Mouse (Mus musculus) embryonic facial prominence, embryonic 10.5 days (tissue): Measurements from ENCODE around the gene Fgd3. TPM values are rescaled to one million over a fixed set of nuclear protein-coding genes. Genes with fewer than 3 reads are reported as not detected.

ENCODE experiments used
- DNase-seq: peaks from one replicate; pipeline ENCODE4 v3.0.0-alpha.2; 2017; ENCODE audit warnings: low spot score
- H3K27ac ChIP-seq: fragments of 300-500 bp; sonication (generic); replicated peaks from 2 replicates; pipeline ENCODE4 v1.5.1; 2016; ENCODE audit warnings: mild to moderate bottlenecking
- H3K27me3 ChIP-seq: fragments of 300-500 bp; sonication (generic); replicated peaks from 2 replicates; pipeline ENCODE4 v1.6.1; 2016; ENCODE audit warnings: low read depth, mild to moderate bottlenecking; ENCODE audit not compliant: poor library complexity, severe bottlenecking
- H3K36me3 ChIP-seq: fragments of 300-500 bp; sonication (generic); replicated peaks from 2 replicates; pipeline ENCODE4 v1.6.1; 2016; ENCODE audit warnings: mild to moderate bottlenecking, moderate library complexity
- H3K4me1 ChIP-seq: fragments of 300-500 bp; sonication (generic); 2 replicates; pipeline ENCODE4 v1.6.1; 2016
- H3K4me3 ChIP-seq: fragments of 300-500 bp; sonication (generic); 2 replicates; pipeline ENCODE4 v1.5.1; 2016; ENCODE audit warnings: mild to moderate bottlenecking, moderate library complexity
- H3K9me3 ChIP-seq: fragments of 300-500 bp; sonication (generic); 2 replicates; pipeline ENCODE4 v1.6.1; 2016; ENCODE audit warnings: mild to moderate bottlenecking
- WGBS: fragments of 180-500 bp; shearing (Covaris S2); methylation state at CpG from one replicate; pipeline ENCODE4 v1.1.7; 2016; 5-methylcytosine and 5-hydroxymethylcytosine counted together
- polyA plus RNA-seq: library from polyadenylated mRNA; unstranded; fragments of >200 nt; fragmentation: Nextera tagmentation; extraction: Ambion mirVana; gene quantifications from 2 replicates; pipeline ENCODE4 v1.2.1, GENCODE M21; 2016

The Fgd3 gene
- polyA plus RNA-seq, 1 experiment from 2014 or later, result 1.3 TPM

DNA sequence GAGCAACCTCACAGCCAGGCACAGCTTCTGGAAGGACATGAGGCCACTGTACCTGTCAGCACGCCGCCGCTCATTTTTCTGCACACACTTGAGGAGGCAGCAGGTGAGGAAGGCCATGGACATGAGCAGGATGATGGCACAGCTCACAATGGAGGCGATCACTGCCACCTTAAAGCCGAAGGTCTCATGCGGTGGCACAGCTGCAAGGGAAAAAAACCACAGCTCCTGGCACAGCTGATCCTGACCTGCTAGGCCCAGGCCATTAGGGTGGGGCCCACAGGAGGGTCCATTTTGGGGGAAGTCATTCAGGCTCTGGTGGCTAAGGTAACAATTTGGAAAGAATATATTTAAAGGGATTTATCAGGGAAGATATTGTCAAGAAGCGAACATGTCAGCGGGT, 81.4 kb downstream of the Fgd3 start:
- Histone ChIP-seq H3K27ac (no peak overlapping the region), H3K9me3 (no peaks in the 10 kb centered on the region), H3K4me1 (peaks cover 7% of the 10 kb centered on the region; the same call in 1 of the 2 replicates), H3K4me3 (no peak overlapping the region), H3K36me3 (no peaks in the 10 kb centered on the region), H3K27me3 (peaks cover 5% of the 10 kb centered on the region; the same call in 1 of the 2 replicates)
- WGBS, result 94% methylated on average over 8 of the region's 8 CpGs
- DNase-seq, result no peak

DNA sequence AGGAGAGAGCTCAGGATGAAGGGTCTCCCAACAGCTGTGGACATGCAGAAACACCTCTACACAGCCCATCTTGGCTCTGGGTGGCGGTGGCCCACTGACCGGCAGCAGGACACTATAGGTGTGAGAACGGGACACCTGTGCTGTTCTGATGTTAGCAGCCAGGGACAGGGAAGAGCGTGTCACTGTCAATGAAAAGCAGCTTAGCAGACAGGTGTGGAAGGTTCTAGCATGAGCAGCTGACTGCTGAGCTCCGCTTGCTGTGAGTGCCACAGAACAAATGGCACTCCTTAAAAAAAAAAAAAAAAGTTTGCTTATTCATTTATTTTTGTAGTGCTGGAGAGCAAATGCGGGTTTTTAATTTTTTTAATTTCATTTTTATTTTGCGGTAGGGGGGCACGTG, 82.5 kb downstream of the Fgd3 start:
- H3K9me3 ChIP-seq, result no peaks in the 10 kb centered on the region
- no peaks in the 10 kb centered on the region for H3K27me3 ChIP-seq
- WGBS, result 90% methylated on average over 8 of the region's 8 CpGs
- H3K4me1 ChIP-seq, result peaks cover 5% of the 10 kb centered on the region; the same call in 1 of the 2 replicates
- no peak for DNase-seq
- no peak overlapping the region for H3K4me3 ChIP-seq
- no peak overlapping the region for H3K27ac ChIP-seq
- H3K36me3 ChIP-seq, result no peaks in the 10 kb centered on the region

DNA sequence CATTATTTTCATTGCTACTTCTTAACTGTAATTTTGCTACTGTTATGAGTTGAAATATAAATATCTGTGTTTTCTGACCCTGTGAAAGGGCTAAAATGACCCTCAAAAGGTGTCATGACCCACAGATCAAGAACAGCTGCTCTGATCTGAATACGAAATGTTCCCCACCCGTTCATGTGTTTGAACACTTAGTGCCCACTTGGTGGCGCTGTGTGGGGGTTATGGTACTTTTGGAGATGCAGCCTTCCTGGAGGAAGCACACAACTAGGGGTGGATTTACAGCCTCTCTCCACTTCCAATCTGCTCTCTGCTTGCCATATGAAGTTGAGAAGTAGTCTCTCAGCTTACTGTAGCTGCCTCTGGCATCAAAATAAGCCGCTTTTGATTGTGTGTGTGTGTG, 85.4 kb downstream of the Fgd3 start:
- Histone ChIP-seq H3K27ac (no peak overlapping the region), H3K36me3 (no peaks in the 10 kb centered on the region), H3K27me3 (no peaks in the 10 kb centered on the region), H3K9me3 (no peaks in the 10 kb centered on the region), H3K4me1 (no peaks in the 10 kb centered on the region; the same call in 1 of the 2 replicates), H3K4me3 (no peak overlapping the region)
- 92% methylated on average over 4 of the region's 4 CpGs for WGBS
- DNase-seq, result no peak

DNA sequence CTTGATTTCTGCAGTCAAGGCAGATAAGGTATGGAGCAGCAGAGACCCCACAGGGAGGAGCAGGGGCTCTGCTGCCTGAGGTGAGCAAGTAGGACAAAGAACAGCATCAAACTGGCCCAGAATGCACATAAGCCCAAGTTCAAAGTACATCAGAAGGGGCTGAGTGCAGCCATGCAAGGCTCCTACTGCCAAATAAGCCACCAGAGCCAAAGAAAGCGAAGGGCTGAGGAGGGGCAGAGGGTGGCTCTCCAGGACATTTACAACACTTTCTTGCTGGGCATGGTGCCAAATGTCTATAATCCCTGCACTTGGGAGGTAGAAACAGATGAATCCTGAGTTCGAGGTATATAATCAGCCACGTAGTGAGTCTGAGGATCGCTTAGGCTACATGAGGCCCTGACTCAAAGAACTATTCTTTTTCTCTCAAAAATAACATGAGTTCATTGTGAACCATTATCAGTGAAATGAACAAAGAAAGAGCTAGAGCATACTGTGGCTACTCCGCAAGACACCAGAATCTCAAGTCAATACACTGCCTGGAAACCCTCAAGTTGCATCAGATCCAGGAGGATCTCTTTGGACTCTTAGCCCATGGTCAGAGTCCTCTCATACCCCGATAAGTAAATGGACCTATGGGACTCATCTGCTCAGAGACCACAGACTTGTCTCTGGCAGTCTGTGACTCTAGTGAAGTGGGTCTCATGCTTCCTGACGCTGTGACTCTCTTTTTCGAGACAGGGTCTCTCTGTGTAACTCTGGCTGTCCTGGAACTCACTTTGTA, 86.1 kb downstream of the Fgd3 start:
- no peaks in the 10 kb centered on the region for H3K36me3 ChIP-seq
- H3K4me3 ChIP-seq, result no peak overlapping the region
- no peaks in the 10 kb centered on the region for H3K27me3 ChIP-seq
- WGBS, result 95% methylated on average over 8 of the region's 8 CpGs
- H3K4me1 ChIP-seq, result no peaks in the 10 kb centered on the region; the same call in 1 of the 2 replicates
- H3K27ac ChIP-seq, result no peak overlapping the region
- no peak for DNase-seq
- no peaks in the 10 kb centered on the region for H3K9me3 ChIP-seq

DNA sequence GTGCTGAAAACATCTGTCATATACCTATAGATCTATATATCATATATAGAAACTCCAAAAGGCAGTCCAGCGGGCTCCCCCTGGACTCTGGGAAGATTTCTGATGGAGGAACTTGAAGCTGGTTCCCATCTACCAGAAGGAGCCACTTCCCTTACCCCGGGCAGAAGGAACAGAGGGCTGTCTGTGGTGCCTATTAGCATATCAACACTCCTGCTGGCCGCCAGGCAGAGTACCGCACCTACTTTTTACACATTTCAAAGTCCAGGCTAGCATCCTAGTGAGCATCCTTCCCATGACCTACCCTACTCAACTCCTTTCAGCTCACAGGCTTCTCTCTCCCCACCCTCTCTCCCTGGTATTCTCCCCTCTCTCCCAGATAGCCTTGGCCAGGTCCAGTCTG, 94.5 kb downstream of the Fgd3 start:
- peaks cover 29% of the 10 kb centered on the region for H3K27me3 ChIP-seq
- no peak for DNase-seq
- WGBS, result 29% methylated on average over 4 of the region's 4 CpGs
- no peak overlapping the region for H3K27ac ChIP-seq
- peaks cover 4% of the 10 kb centered on the region; the same call in 1 of the 2 replicates for H3K9me3 ChIP-seq
- H3K36me3 ChIP-seq, result no peaks in the 10 kb centered on the region
- no peak overlapping the region for H3K4me3 ChIP-seq
- H3K4me1 ChIP-seq, result peaks cover 15% of the 10 kb centered on the region

DNA sequence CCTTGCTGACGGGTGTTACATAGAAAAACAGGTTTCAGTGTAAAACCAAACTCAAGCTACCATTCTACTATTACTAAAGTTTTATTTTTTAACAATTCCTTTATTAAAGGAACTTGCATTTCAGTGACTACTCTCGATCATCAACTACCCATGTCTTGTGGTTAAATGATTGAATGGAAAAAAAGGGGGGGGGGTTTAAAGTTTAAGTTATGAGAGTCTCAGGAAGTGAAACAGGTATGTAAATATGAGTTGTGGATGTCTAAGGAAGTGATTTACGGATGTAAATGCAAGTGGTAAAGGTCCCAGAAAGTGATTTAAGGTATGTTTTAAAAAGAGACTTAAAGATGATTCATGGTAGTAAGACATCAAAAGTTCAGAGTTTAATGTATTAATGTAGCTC, 95.0 kb downstream of the Fgd3 start:
- WGBS, result 61% methylated on average over 3 of the region's 3 CpGs

DNA sequence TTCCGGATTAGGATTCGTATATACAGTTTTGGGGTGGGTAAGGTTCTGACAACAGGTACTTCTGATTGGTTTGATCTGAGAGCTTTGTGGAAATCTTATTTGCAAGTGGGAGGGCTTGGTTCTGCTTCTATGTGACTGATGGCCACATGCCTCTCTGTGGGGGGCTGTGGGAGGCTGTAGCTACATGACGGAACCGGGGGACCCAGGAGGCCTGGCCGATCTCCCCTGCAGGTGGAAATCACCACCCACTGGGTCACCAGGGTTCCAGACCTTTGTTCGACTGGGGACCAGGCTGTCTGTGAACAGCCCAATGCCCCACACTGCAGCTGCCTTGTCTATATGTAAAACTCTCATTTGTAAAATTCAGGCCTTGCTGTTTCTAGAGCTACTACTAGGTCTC, 95.4 kb downstream of the Fgd3 start:
- DNase-seq, result no peak
- Histone ChIP-seq H3K27me3 (peaks cover 34% of the 10 kb centered on the region), H3K4me1 (peaks cover 15% of the 10 kb centered on the region), H3K9me3 (peaks cover 4% of the 10 kb centered on the region; the same call in 1 of the 2 replicates), H3K27ac (no peak overlapping the region), H3K4me3 (no peak overlapping the region), H3K36me3 (no peaks in the 10 kb centered on the region)
- WGBS, result 23% methylated on average over 6 of the region's 6 CpGs

More for the DNA sequence above, 95.0 kb downstream of the Fgd3 start:
- no peak overlapping the region for H3K27ac ChIP-seq
- H3K4me1 ChIP-seq, result peaks cover 15% of the 10 kb centered on the region
- peaks cover 32% of the 10 kb centered on the region for H3K27me3 ChIP-seq
- no peak for DNase-seq
- no peaks in the 10 kb centered on the region for H3K36me3 ChIP-seq
- no peak overlapping the region for H3K4me3 ChIP-seq
- H3K9me3 ChIP-seq, result peaks cover 4% of the 10 kb centered on the region; the same call in 1 of the 2 replicates

DNA sequence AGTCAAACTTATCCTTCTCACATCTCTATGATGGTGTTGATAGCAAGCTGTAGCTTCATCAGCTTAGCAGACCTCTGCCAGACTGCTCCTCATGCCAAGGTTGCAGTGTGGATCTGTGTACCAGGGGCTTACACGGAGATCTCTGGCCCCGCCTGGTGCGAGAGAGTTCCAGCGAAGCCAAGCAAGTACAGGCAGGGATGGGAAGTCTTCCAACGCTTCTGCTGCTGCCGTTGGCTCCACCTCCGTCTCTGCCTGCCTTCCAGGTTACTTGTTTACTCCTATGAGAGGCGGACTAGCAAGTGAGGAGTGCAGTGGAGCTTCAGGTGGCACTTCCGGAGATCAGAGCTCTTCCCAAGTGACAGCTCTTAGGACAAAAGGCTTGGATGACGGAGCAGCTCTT, 95.8 kb downstream of the Fgd3 start:
- Histone ChIP-seq H3K4me1 (peaks cover 15% of the 10 kb centered on the region), H3K27ac (no peak overlapping the region), H3K4me3 (no peak overlapping the region), H3K36me3 (no peaks in the 10 kb centered on the region), H3K27me3 (peaks cover 34% of the 10 kb centered on the region), H3K9me3 (peaks cover 4% of the 10 kb centered on the region; the same call in 1 of the 2 replicates)
- 12% methylated on average over 10 of the region's 10 CpGs for WGBS
- no peak for DNase-seq

DNA sequence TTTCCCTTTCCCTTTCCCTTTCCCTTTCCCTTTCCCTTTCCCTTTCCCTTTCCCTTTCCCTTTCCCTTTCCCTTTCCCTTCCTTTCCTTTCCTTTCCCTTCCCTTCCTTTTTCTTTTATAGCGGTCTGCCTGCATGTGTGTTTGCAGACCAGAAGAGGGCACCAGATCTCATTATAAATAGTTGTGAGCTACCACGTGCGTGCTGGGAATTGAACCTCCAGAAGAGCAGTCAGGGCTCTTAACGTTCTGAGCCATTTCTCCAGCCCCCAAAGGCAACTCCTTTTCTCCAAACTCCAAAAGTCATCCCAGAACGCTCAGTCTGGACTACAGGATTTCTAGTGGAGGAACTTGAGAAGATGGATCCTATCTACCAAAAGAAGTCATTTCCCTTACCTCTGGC, 99.2 kb downstream of the Fgd3 start:
- Histone ChIP-seq H3K27ac (no peak overlapping the region), H3K4me3 (no peak overlapping the region), H3K9me3 (peaks cover 4% of the 10 kb centered on the region; the same call in 1 of the 2 replicates), H3K4me1 (peaks cover 25% of the 10 kb centered on the region), H3K27me3 (peaks cover 56% of the 10 kb centered on the region), H3K36me3 (no peaks in the 10 kb centered on the region)
- 22% methylated on average over 5 of the region's 5 CpGs for WGBS
- no peak for DNase-seq

DNA sequence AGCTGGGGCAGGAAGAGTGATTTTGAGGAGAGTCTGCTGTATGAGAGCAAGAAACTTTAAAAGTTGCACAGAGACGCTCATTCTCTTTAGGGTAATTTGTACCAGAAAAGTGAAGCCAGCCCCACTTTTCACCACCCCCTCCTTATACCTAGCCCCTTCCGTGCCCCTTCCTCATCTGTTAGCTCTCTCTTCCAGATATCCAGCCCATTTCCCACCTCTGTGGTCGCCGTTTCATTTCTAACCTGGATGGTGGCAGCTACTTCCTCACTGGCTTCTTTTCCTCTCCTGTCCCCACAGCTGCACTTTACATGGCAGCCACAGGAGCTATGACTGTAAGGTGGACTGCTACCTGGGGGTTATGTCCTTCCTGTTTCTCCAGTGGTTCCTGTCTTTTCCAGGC, 100.7 kb downstream of the Fgd3 start:
- Histone ChIP-seq H3K4me1 (peaks cover 37% of the 10 kb centered on the region), H3K9me3 (peaks cover 4% of the 10 kb centered on the region; the same call in 1 of the 2 replicates), H3K27ac (no peak overlapping the region), H3K36me3 (no peaks in the 10 kb centered on the region), H3K27me3 (peaks cover 50% of the 10 kb centered on the region), H3K4me3 (no peak overlapping the region)
- 91% methylated on average over 4 of the region's 4 CpGs for WGBS
- DNase-seq, result no peak

DNA sequence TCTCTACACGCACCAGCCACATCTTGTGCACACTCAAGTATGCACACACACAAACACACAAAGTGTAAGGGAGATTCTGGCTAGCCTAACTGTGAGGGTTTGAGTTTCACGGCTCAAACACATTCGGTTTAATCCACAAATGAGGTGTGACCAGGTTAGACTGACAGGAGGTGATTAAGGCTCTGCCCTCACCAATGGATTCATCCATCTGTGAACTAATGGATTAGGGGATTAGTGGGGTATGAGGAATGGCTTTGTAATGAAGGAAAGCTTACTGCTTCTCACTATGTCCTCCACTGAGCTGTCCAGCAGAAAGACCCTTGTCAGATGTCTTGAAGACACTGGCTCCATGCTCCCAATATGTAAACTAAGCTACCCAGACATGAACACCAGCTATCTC, 101.5 kb downstream of the Fgd3 start:
- Histone ChIP-seq H3K4me3 (no peak overlapping the region), H3K4me1 (peaks cover 35% of the 10 kb centered on the region), H3K36me3 (no peaks in the 10 kb centered on the region), H3K9me3 (peaks cover 4% of the 10 kb centered on the region; the same call in 1 of the 2 replicates), H3K27me3 (peaks cover 50% of the 10 kb centered on the region), H3K27ac (no peak overlapping the region)
- DNase-seq, result no peak
- 45% methylated on average over 3 of the region's 3 CpGs for WGBS

DNA sequence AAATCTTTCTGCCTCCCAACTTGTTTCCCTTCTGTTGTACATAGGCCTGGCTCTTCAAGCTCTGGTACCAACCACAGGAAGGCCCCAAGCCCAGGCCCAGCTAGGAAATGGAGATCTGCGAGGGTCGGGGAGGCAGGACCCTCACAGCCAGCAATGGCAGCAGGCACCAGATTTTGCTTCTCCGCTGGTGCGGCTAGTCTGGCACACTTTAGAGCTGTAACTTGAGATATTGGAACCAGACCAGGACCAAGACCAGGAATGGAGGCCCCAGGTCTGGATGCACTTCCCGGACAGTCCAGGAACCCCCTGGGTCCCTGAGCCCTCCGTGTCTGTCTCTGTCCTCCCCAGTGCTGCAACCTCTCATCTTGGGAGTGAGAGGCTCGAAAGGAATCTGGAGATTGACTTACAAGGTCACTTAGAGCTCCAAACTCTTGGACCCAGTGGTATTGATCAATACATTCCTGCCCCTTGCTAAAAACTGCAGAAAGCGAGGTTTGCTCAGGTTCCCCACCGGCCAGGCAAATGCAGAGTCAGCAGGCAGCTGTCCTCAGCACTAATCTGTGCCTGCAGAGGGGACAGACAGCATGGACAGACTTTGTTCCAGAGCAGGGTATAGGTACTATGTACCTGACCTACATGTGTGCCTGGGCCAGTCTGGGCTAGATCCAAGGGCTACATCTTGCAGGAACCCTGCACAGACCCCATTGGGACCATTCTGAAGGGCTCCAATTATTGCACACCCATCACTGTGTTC, 103.1 kb downstream of the Fgd3 start:
- peaks cover 4% of the 10 kb centered on the region; the same call in 1 of the 2 replicates for H3K9me3 ChIP-seq
- H3K27me3 ChIP-seq, result peaks cover 55% of the 10 kb centered on the region
- DNase-seq, result peak; percentile 53
- H3K4me3 ChIP-seq, result peak overlapping the region; percentile 84
- peaks cover 42% of the 10 kb centered on the region for H3K4me1 ChIP-seq
- H3K27ac ChIP-seq, result peak overlapping the region; percentile 86; the same call in 1 of the 2 replicates
- no peaks in the 10 kb centered on the region for H3K36me3 ChIP-seq
- 40% methylated on average over 9 of the region's 9 CpGs for WGBS
